Mouse (Mus musculus): Measurements from ENCODE around the gene Dsn1.

Gene Dsn1

GRCm38 (mm10) chr2:157021156-157021555 is 14.2 kb upstream of the Dsn1 start:
- DNase-seq (ENCODE audit: low spot score in 2 of 2), result no peak

- no peak for DNase-seq (ENCODE audit: low spot score in 2 of 2)
These were observed 12.3 kb upstream of the Dsn1 start for GRCm38 (mm10) chr2:157019228-157019627.

- no peak for DNase-seq (ENCODE audit: low spot score in 2 of 2)
These were observed 9.7 kb upstream of the Dsn1 start for GRCm38 (mm10) chr2:157016529-157017270.

GRCm38 (mm10) chr2:157012341-157012740 is 5.4 kb upstream of the Dsn1 start:
- DNase-seq (ENCODE audit: low spot score in 2 of 2), result no peak

- DNase-seq (ENCODE audit: low spot score in 2 of 2), result no peak
These were observed 3.8 kb upstream of the Dsn1 start for GRCm38 (mm10) chr2:157010634-157011310.

GRCm38 (mm10) chr2:157010121-157010520 is 3.2 kb upstream of the Dsn1 start:
- no peak for DNase-seq (ENCODE audit: low spot score in 2 of 2)

- no peak for DNase-seq (ENCODE audit: low spot score in 2 of 2)
These were observed 1.6 kb upstream of the Dsn1 start for GRCm38 (mm10) chr2:157008509-157008908.

GRCm38 (mm10) chr2:157007234-157007596 is 261 bp upstream of the Dsn1 start:
- DNase-seq (ENCODE audit: low spot score in 2 of 2), result no peak

- no peak for DNase-seq (ENCODE audit: low spot score in 2 of 2)
These were observed 4.6 kb downstream of the Dsn1 start for GRCm38 (mm10) chr2:157002321-157002720.

- no peak for DNase-seq (ENCODE audit: low spot score in 2 of 2)
These were observed 8.7 kb downstream of the Dsn1 start for GRCm38 (mm10) chr2:156998263-156998662.

GRCm38 (mm10) chr2:156996576-156996975 is 10.4 kb downstream of the Dsn1 start:
- no peak for DNase-seq (ENCODE audit: low spot score in 2 of 2)

- peak; percentile 93 to 96 for DNase-seq (ENCODE audit: low spot score in 2 of 2)
These were observed 15.3 kb downstream of the Dsn1 start, which contains the start of gene Ndrg3 for GRCm38 (mm10) chr2:156991470-156992319. Ndrg3 (minus strand) TSS chr2:156992056.

- no peak for DNase-seq (ENCODE audit: low spot score in 2 of 2)
These were observed 16.1 kb downstream of the Dsn1 start for GRCm38 (mm10) chr2:156990727-156991431.

- no peak for DNase-seq (ENCODE audit: low spot score in 2 of 2)
These were observed 19.6 kb downstream of the Dsn1 start for GRCm38 (mm10) chr2:156987316-156987715.

GRCm38 (mm10) chr2:156982864-156983263 is 24.1 kb downstream of the Dsn1 start:
- DNase-seq (ENCODE audit: low spot score in 2 of 2), result peak in 1 of 2 experiments; percentile 19

- DNase-seq (ENCODE audit: low spot score in 2 of 2), result no peak
These were observed 25.7 kb downstream of the Dsn1 start for GRCm38 (mm10) chr2:156981291-156981690.

GRCm38 (mm10) chr2:156980059-156980458 is 26.9 kb downstream of the Dsn1 start:
- DNase-seq (ENCODE audit: low spot score in 2 of 2), result no peak

- DNase-seq (ENCODE audit: low spot score in 2 of 2), result no peak
These were observed 30.2 kb downstream of the Dsn1 start for GRCm38 (mm10) chr2:156976711-156977110.

- no peak for DNase-seq (ENCODE audit: low spot score in 2 of 2)
These were observed 32.0 kb downstream of the Dsn1 start for GRCm38 (mm10) chr2:156974967-156975366.

GRCm38 (mm10) chr2:156973316-156974100 is 33.4 kb downstream of the Dsn1 start:
- DNase-seq (ENCODE audit: low spot score in 2 of 2), result no peak

GRCm38 (mm10) chr2:156970253-156970652 is 36.7 kb downstream of the Dsn1 start:
- DNase-seq (ENCODE audit: low spot score in 2 of 2), result no peak
